Mouse (Mus musculus): ENCODE data around the gene Pole4.

DNA sequence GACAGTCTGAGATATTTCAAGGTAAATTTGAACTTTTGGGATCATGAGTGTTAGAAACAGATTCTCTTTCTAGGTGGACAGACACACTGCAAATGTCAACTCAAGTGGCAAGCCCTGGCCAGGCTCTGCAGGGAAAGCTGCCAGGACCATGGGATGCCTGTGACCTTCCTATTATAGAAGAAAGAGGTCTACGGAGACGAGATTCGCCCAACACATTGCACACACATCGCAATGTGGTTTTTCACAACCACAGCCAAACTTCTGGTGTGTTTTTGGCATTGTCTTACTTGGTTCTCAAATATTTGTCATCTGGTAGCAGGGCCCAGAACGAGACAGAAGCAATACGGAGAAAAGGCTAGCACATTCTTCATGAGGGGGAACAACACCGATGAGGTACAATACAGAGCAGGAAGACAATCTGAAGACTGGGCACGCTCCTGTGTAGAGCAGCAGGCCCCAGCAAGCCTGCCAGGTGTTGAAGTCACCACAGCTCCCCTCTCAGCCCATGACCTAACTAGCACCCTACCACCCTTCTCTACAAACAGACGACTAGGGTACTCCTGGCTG lies 43.0 kb upstream of the Pole4 start:
- TF ChIP-seq CTCF (IDR thresholded peaks at IDR 0.05; ENCODE audit: low read depth, low read length) (no peak), GATA1 (IDR thresholded peaks at IDR 0.05; ENCODE audit: borderline replicate concordance, low read length) (no peak), POLR2AphosphoS5 (IDR thresholded peaks at IDR 0.05; ENCODE audit: insufficient replicate concordance, low read depth, low read length) (no peak)
